ENCODE assay signal across 7 mouse cellular contexts in the genomic region with DNA sequence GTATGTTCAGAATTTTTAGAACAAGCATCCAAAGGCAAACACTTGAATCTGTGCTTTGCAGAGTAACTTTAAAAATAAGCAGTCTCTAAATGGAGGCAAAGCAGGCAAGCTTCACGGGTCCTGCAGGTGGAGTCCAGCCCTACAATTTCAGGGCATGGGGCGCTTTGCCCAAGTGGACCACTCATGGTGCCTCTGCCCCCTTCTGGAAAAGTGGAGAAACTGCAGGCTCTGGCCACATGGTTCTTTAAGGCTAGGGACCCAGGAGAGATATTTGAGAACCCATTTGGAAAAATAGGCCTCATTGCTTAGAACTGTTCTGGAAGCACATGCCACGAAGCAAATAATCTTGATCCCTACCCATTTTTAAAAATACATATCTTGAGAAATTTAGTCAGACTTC. TPM values are rescaled to one million over a fixed set of nuclear protein-coding genes. Genes with fewer than 3 reads are reported as not detected.
DNase-seq lines count a peak whose midpoint lies in the region; TF ChIP-seq lines count a peak whose summit lies in the region.

No protein-coding gene starts in this region.

- peaks cover 0 to 9% of the 10 kb centered on the region in 2 experiments; a peak in 2 of 4 replicates for H3K4me1 ChIP-seq in ES-E14 (ENCODE audit: control insufficient read depth in 2 of 2, insufficient read depth in 2 of 2, low read length in 2 of 2, poor library complexity in 1 of 2)

- H3K27ac ChIP-seq in ES-E14 (ENCODE audit: insufficient read depth, low read depth, low read length, poor library complexity, severe bottlenecking) = no peak overlapping the region

- no peak overlapping the region for H3K9ac ChIP-seq in ES-E14 (ENCODE audit: insufficient read depth, low read depth, low read length, poor library complexity, severe bottlenecking)

- H3K4me3 ChIP-seq in ES-E14 (ENCODE audit: insufficient read depth in 1 of 2, low read depth in 1 of 2, low read length in 2 of 2, poor library complexity in 1 of 2, severe bottlenecking in 1 of 2) = no peak overlapping the region

- in situ Hi-C loops in ES-E14 (cut with MboI; ENCODE audit: low sequenced_read_pairs in 2 of 2, unreplicated experiment in 2 of 2) = no loop called here

- H3K9me3 ChIP-seq in ES-E14 (ENCODE audit: control insufficient read depth, insufficient read depth, low read depth, low read length) = no peaks in the 10 kb centered on the region

- peak; percentile 59 for DNase-seq in ES-E14 (ENCODE audit: low read depth, low spot score)
- peak; percentile 69 for DNase-seq in adrenal gland, adult 2 months
- DNase-seq in embryo, embryonic 9.5 days (ENCODE audit: extremely low spot score) = peak; percentile 71
- DNase-seq in heart, postnatal 14 days = peak; percentile 73 to 83
- DNase-seq in layer of hippocampus, postnatal 36 days = peak; percentile 30 to 35
- peak; percentile 78 for DNase-seq in mesoderm, embryonic 11.5 days (ENCODE audit: low read depth, low spot score)
- peak; percentile 72 to 83 for DNase-seq in spleen, postnatal 4 days (ENCODE audit: low spot score in 2 of 2)

- intact Hi-C loops in heart, postnatal 14 days (cut with DNase I) = loop anchor here (1.0 to 10.0 kb wide), 3 partner anchors 88 to 274 kb away; partner anchors contain the start of gene Pnma1

- no peaks in the 10 kb centered on the region for H3K36me3 ChIP-seq in ES-E14 (ENCODE audit: control insufficient read depth, insufficient read depth, low read length, poor library complexity, severe bottlenecking)

TF ChIP-seq in ES-E14, 5 proteins besides CTCF, POLR2A, EP300 and RAD21:
- TF ChIP-seq ZC3H11A (IDR thresholded peaks at IDR 0.05; ENCODE audit: borderline replicate concordance, low read depth, low read length) (peak; percentile 81; the same call in 1 of the 2 replicates), ZNF384 (IDR thresholded peaks at IDR 0.05; ENCODE audit: low read depth, low read length) (no peak)

RNA-seq across cellular contexts. Expression of gene Elmsan1, which starts 30.5 kb away (rescaled TPM):
- total RNA-seq in ES-E14 (2012; rRNA removed) = 9.6 and 19.3 TPM in 2 replicates
- total RNA-seq in adrenal gland, adult 2 months (2021) = 10 to 100 TPM; 17.0 to 22.7 TPM
- polyA plus RNA-seq in adrenal gland, adult 2 months (2012; rRNA removed) = 14.4 and 20.4 TPM in 2 replicates
- total RNA-seq in heart, postnatal 14 days (2021) = 10 to 100 TPM; 15.7 to 16.9 TPM
- 10 to 100 TPM; 21.0 to 24.1 TPM for total RNA-seq in layer of hippocampus, postnatal 36 days (2021)

RNA-seq across cellular contexts. Expression of gene Ptgr2, which starts 35.8 kb away (rescaled TPM):
- 16.2 and 16.7 TPM in 2 replicates for total RNA-seq in ES-E14 (2012; rRNA removed)
- total RNA-seq in adrenal gland, adult 2 months (2021) = 10 to 100 TPM; 75.1 to 99.4 TPM
- 4.2 and 7.6 TPM in 2 replicates for polyA plus RNA-seq in adrenal gland, adult 2 months (2012; rRNA removed)
- total RNA-seq in heart, postnatal 14 days (2021) = 100 to 1,000 TPM; 178 to 179 TPM
- total RNA-seq in layer of hippocampus, postnatal 36 days (2021) = 10 to 100 TPM; 38.2 to 40.3 TPM
